In genomic region chr2:104442341-104442740, GRCm38 (mm10) we compare ENCODE assay signal across 20 mouse cellular contexts. TPM values are rescaled to one million over a fixed set of nuclear protein-coding genes. Genes with fewer than 3 reads are reported as not detected.
"Had no signal": no experiment of that assay in that cellular context is flagged by ENCODE, and none has a peak within 500 bp of the region (broad histone marks: within the 10 kb centered on the region; RNA-seq: fewer than 3 reads in every experiment).

No protein-coding gene starts in this region.

- H3K27ac ChIP-seq: midbrain, embryonic 10.5 days; midbrain, embryonic 12.5 days; neural tube, embryonic 13.5 days; neural tube, embryonic 15.5 days had no signal

- H3K9me3 ChIP-seq: midbrain, embryonic 10.5 days; midbrain, embryonic 12.5 days; neural tube, embryonic 13.5 days; neural tube, embryonic 15.5 days had no signal

- H3K9ac ChIP-seq: lung, embryonic 14.5 days; midbrain, embryonic 12.5 days; neural tube, embryonic 13.5 days; neural tube, embryonic 15.5 days had no signal

- H3K4me1 ChIP-seq: midbrain, embryonic 10.5 days; midbrain, embryonic 12.5 days; neural tube, embryonic 13.5 days; neural tube, embryonic 15.5 days had no signal

- H3K4me3 ChIP-seq: midbrain, embryonic 10.5 days; midbrain, embryonic 12.5 days; myocyte; neural tube, embryonic 13.5 days; neural tube, embryonic 15.5 days had no signal

- DNase-seq: lung, adult 18-20 months; lung, embryonic 14.5 days; lung, postnatal 10 days; lung, postnatal 4 days; midbrain, embryonic 14.5 days; retina, postnatal 1 day; right cerebral cortex, adult 18-20 months; right cerebral cortex, postnatal 25 days; right cerebral cortex, postnatal 4 days; spleen, adult 18-20 months; thymus, adult 18-20 months; thymus, postnatal 14 days; thymus, postnatal 36 days had no signal

RNA-seq across cellular contexts. Expression of gene D430041D05Rik, which starts 31.5 kb away (rescaled TPM):
- total RNA-seq: megakaryocyte, adult 5-6 weeks; megakaryocyte-erythroid progenitor cell, adult 5-6 weeks had no signal
